Mouse (Mus musculus) gonadal fat pad, adult 2 months (tissue): ENCODE measurements around the gene Ankrd13d. TPM values are rescaled to one million over a fixed set of nuclear protein-coding genes. Genes with fewer than 3 reads are reported as not detected.

Experiments
- DNase-seq: peaks from one replicate; pipeline ENCODE4 v3.0.0-alpha.2; 2012; ENCODE audit warnings: low read depth
- polyA plus RNA-seq: library from polyadenylated mRNA; depleted of rRNA; stranded (reverse); fragments of >200 nt; gene quantifications from 2 replicates; pipeline ENCODE4 v1.2.3, GENCODE M21; 2012

Ankrd13d gene
- polyA plus RNA-seq, 1 experiment, result 12.6 TPM

DNA sequence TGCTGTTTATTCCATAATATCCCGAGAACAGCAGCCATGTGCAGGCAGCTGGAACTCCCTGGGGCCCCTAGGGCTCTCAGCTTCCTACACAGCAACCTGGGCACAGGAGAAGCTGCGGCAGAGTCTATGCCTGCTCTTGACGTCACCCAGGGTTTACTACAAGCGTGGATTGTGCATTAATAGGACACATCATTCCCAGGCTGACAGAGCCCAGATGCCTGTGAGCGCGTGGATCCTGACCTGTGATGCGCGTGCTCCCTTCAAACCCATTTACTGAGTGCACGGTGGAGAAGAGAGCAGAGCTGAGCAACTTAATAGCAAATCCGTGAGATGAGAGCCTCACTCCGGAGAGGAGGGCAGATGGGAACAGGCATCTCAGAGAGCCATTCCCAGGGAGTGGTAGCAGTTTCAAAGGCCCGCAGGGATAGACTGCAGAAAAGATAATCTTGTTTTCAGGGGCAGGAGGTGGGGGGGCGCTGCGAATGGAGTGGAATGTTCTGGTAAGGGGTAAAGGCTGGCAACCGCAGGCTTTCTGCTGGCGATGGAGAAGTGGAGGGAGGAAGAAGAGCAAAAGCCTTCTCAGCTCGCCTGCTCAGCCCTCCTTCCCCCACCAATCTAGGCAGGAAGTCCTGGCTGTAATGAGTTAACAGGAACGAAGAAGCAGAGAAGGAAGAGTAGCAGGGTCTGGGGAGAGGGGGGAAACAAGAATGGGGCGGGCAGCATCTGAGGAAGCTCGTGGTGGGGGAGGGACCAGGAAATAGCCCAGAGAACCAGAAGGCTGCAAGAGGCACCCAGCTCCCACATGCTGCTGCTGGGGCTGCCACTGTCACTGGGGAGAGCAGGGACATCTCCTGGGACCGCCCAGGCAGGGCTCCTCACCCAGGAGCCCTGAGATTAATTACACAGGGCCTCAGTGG lies 19.1 kb upstream of the Ankrd13d start:
- DNase-seq, result no peak

DNA sequence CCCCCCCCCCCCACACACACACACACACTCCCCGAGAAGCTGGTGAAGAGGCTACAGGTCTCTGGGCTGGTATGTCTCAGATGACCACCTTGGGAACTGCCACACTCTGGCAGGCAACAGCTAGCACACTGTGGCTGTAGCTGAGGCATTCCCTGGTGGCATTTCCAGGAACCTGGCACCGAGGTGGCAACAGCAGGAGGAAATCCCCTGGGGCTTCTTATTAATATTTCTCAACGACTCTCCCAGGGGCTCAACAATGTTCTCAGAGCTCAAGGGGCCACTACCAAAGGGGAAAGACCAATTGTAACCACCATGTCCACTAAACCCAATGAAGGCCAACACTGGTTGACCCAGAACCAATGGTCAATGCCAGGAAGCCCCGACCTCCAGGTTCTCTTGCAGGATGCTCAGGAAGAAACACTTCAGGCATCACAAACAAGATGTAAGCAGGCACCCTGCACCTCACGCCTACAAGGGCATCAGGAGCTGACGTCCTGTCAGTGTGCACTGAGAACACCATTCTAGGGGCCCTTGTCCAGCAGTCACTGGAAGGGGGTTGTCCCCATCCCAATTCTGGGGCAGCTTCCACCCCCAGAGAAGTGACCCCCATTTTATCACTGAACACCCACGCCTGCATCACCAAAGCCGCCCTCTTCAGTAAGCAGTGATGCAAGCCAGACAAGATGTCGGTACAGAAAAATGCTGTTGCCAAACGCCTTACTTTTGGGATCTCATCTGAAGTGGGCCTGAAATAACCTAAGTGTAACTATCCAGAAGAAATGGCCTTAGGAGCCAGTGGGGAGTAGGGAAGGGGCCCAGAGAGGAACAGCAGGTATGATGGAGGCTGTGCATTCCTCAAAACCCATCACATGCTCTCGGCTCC lies 18.2 kb upstream of the Ankrd13d start:
- no peak for DNase-seq

DNA sequence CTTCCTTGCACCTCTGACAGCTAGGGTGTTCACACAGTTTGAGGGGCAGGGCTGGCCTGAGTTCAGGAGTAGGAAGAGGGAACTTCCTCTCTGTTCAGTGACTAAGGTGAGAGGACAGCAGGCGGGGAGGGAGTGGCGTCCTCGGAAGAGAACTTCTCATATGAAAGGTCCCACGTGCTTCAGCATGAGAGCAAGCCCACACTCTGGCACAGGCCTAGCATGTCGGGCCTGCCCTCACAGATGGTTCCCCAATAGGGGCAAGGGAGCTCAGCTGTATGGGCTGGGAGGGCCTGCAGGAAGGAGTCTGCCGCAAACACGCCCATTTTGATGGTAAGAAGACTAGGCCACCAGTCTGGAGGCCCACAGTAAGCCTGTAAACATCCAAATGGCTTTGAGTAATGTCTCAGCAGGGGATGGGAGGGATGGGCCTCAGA lies 17.4 kb upstream of the Ankrd13d start:
- DNase-seq, result no peak

DNA sequence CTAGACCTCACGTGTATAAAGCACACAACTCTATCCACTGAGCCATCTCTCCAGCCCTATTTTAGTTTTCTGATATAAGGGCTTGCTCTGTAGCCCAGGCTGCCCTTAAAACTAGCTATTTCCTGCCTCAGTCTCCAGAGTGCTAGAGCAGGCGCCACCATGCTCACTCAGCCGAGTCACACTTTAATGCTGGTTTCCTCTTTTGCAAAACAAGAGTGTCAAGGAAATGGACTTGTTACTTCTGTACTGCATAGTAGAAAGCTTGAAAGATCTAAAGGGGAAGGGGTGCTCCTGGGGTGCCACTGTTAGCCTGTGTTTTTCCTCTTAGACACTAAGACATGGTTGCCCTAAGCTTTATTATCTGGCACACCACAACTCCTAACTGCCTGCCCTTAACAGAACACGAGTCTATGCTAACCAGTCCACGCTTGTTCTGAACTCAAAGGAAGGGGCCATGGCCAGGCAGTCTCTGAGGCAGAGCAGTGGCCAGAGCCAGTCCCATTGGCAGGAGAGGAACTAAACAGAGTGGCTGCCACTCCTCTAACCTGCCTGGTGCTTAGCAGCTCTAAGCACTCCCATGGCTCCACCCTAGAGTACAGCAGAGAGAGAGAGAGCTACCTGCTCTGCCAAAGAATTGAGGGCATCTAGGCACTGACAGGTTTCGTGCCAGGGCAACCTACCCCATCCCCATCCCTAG lies 16.8 kb upstream of the Ankrd13d start:
- DNase-seq, result no peak

DNA sequence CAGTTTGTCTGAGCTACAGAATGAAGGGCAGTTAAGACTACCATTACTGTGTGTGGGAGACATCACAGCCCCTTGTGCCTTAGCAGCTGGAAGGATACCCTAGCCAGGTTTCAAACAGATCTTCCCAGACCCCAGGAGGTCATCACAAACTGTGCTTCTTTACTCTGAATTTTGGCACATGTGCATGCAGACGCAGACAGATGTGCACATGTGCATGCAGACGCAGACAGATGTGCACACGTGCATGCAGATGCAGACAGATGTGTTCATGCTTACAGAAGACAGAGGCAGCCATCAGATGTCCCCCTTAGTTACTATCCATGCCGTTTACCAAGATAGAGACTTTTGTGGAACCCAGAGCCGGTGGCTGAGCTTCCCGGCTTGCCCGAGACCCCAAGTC lies 16.2 kb upstream of the Ankrd13d start:
- DNase-seq, result no peak

DNA sequence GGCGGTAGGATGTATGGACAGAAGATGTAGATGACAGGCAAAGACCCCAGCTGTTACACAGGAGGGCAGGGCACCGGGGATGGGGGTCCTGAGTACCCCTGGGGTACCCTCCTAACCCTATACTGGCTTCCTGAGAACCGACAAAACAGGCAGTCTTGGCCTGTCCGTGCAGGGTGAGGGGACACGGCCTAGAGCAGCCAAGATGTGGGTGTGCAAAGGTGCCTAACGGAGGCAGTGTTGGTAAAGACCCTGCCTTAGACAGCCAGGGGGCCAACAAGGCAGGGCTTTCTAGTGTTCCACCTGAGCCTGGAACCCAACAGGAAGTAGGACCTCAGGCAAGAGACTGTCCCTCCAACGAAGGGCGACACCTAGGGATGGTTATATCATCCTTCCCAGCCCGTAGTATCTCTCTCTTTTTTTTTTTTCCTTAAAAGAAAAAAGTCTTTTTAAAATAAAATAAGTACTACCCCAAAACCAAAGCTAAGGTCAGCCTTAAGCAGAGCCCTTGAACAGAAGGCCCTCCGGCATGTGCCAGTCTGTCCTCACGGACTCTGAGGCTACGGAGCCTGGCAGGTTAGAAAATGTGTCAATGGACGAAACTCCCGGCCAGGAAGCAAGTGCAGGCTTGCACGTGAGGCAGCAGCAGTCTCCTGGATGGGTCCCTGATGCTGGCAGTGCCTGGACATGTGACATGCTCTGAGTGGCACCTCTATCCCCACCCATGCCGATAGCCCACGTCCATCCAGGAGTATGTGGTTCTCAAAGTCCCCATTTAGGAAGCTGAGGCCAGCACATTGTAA lies 15.6 kb upstream of the Ankrd13d start:
- DNase-seq, result no peak

DNA sequence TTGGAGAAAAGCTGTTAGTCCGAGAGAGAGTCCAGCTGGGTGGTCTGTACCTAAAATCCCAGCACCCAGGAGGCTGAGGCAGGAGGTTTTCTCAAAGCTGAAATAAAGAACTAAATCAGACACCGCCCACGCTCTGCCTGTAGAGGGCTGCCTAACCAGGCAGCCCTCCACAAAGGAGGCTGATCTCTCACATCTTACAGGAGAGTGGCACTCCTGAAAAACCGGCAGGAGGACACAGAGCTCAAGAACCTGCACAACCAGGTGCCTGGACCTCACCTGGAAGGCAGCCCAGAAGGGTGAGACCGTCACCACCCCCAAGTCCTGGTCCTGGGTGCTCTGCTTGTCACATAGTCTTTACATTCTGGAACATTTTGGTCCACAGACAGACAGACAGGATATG lies 14.9 kb upstream of the Ankrd13d start:
- no peak for DNase-seq

DNA sequence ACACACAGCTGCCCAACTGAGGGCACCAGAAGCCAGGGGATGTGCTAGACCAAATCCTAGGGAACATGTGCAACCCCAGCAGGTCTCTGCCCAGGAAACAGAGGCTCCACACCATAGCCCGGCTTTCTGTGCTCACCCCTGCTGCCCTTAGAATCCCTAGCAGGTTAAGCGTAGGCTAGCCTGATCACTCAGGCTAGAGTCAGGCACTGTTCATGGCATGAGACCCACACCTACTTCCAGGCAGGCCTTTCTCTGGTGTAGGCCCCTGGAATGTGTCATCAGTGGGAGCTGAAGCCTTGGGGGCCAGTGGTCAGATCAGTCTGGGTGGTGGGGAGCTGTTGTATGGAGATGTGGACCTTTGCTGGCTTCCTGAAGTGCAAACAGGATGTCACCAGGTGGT lies 13.7 kb upstream of the Ankrd13d start:
- no peak for DNase-seq

DNA sequence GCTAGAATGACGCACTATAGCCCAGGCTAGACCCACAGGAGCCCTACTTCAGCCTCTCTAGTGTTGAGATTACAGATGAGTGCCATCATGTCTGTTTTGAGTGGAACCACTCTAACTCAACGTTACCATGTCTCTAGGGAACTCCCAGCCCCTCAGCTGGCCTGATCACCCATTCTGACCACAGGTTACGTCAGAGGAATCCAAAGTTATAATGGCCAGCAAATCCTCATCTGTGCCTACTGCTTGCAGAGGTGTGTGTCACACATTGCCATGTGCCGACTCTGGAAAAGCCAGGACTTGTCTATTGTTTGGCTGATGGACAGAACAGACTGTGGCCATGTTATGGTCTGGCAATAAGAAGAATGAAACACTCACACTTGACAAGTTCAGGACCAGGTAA lies 12.5 kb upstream of the Ankrd13d start:
- DNase-seq, result no peak

DNA sequence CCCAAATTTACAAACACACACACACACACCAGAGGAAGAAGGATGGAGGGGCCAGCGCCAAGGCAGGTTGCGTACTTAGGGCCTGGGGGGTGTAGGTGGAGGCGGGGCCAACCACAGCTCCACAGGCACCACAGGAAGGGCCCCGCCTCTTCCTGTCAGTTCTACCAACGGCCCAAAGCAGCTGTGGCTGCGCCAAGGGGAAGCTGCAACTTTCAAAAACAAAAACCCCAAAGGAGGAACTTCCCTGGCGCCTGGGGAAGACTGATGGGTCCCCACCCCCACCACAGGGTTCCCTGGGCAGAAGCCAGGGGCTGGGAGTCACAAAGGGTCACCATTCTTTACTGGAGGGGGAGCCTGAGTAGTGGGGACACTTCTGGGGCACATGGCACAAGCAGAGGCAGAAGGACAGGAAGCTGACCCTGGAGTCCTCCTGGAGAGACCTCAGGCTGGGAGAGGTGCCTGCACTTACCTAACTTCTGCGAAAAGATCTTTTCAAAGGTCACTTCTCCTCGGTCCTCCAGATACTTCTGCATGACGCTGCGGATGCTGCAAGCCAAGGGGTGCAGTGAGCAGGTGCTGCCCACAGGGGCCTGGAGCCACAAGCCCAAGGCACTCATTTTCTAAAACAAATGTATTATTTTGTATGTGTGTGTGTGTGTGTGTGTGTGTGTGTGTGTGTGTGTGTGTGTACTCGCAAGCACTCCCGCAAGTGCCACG lies 11.6 kb upstream of the Ankrd13d start:
- no peak for DNase-seq

DNA sequence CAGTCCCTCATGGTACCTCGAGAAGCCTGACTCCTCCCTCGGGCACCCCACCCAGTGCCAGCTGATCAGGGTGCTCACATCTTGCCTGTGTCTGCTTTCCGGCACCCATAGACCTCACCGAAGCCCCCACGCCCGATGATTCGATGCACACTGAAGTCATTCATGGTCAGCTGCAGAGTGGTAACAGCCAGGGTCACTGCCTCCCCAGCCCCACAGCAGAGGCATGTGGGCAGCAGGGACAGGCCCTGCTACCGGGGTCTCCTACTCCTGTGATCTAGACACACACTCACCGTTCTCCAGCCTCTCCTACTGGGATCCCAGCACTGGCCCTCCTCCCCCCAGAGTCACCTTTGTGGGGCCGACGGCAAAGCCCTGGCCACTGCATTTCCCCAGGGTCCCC lies 8.2 kb upstream of the Ankrd13d start:
- DNase-seq, result no peak

DNA sequence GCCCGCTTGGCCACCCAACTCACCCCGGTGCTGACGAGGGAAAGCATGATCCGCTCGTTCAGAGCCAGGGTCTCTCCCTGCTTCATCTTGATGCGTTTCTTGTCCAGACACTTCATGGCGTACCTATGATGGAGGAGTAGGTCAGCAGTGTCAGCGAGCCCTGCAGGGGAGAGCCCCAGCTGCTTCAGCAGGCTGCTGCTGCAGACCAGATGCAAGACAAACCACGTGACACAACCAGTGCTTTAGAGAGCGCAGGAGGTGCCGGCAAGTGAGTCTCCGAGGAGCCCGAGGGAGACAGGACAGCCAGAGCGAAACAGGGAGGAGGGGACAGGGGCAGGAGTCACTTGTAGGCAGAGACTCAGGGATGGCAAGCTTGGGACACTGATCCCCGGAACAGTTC lies 7.8 kb upstream of the Ankrd13d start:
- no peak for DNase-seq

DNA sequence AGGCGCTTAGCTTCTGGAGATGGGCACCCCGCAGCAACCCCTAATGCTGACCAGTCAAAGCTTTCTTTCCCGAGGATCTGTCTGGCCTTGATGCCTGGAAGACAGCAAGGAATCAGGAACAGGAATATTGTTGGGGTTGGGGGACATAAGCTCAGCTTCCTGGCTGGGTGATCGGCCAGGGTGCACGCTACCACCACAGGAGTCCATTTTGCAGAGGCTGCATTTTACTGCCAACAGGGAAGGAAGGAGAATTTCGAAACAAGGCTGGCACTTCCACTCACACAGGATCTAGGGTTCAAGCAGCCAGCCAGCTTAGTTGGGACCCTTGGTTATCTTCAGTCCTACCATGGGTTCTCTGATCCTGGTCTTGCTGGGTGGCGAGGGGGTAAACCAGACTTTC lies 716 bp upstream of the Ankrd13d start:
- no peak for DNase-seq

DNA sequence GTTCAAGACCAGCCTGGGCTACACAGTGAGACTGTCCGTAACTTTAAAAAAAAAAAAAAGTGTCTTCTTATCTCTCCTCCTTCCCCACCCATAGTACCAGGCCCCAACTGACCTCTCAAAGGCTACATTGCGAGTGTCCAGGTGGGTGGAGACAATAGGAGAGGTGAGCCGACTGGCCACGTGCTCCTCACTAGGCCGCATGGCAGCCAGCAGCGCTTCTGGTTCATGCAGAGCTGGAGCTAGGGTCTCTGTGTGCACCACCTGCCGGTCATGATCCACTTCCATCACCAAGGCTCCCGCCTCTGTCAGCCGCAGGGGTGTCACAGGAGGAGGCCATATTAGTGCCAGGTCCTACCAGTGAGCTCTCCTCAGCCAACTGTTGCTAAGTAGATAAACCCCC lies 2.5 kb downstream of the Ankrd13d start:
- DNase-seq, result no peak

DNA sequence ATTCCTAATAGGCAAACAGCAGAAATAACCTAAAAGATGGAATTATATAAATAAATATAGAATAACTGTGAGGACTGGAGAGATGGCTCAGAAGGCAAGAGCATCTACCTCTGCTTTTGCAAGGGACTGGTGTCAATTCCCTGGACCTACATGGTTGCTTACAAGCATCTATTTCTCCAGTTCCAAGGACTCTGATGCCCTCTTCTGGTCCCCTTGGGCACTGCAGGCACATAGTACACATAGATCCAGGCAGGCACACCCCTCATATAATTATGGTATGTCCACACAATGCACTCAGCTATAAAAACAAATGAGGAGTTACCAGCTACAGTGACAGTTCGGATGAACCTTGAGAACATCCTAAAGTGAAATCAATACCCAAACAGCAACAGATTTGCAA lies 3.5 kb downstream of the Ankrd13d start:
- no peak for DNase-seq

DNA sequence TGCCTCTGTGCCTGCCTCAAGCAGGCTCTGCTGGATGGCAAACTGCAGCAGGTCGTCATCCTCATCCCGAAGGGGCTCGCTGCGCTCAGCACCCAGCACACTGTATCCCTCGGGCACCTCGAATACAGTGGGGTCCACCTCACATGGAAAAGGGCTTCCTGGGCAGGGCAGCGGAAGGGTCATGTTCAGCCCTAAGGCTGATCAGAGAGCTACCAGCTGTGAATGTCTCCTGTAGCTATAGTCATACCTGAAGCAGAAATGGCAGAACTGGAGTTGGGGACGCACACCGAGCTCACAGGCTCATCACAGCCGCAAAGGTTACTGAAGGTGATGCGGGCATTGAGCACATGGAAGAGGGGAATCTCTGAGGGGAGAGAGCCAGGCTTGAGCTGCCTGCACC lies 12.0 kb downstream of the Ankrd13d start:
- DNase-seq, result no peak

DNA sequence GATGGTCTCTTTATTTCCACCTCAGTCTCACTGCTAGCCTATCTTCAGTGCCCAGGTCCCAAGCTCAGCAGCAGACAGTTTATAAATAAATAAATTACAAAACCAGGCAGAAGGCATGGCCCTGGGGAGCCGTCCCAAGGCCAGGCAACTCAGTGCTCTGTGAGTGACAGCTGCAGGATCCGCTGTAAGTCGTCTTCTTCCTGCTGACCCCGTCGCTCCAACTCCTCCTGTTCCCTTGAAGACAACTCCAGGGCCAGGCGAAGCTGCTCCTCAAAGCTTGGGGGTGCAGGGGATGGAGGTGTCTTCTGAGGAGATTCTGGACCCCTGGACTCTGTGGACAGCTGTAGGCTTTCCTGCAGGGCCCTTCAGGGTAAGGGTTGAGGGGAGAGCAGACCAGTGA lies 12.8 kb downstream of the Ankrd13d start:
- no peak for DNase-seq

DNA sequence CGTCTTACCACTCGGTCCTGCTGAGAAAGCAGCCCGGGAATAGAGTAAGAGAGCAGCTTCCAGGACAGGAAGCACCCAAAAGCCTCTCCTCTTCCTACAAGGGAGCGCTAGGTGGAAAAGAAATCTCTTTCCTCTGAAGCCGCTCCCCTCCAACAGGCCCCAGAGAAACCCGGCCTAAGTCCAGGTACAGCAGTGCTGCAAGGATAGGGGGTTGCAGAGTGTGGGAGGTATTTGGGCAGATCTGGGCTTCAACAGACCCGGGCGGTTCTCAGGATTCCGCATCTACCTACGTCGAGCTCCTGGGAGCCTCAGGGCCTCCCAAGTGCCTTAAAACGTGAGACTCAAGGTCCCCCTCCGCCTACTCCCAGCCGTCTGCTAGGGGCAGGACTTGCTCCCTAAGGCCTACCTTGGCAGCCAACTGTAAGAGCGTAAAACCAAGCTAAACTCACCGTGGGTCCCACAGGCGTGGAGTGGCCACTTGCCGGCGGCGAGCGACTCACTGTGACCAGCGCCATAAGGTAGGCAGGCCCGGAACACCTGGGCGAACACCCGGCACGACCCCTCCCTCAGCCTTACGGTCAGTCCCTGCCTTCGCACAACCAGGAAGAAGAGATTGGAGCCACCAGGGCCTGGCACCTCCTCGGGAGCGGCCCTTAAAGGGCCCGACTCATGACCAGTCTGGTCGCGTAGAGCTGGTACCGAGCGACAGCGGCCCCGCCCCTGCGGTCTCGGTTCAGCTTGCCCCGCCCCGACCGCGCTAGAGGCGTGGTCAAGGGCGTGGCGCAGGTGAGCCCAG lies 14.2 kb downstream of the Ankrd13d start, which contains the start of gene Ssh3:
TSS of gene Ssh3 (minus strand) at position 615 of the 796 bp plus-strand sequence.
- peak; percentile 52 for DNase-seq

DNA sequence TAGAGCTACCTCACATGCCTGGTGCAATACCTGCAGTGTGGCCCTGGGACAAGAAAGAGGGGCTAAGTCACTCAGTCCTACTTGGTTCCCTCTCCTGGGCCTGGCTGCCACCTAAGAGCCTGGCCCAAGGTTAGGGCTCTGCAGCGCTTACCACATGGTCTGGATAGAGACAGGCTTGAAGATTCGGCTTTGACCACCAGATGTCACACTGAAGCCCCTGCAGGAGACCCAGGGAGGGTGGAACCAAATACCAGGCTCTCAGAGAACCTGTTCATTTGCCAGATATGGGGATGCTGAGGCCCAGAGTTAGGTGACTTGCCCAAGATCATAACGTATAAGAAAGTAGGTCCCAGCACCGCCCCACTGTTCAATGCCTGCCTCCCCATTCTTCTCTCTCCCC lies 17.0 kb downstream of the Ankrd13d start:
- no peak for DNase-seq
